Mouse (Mus musculus) bone marrow, adult 2 months (tissue): Measurements from ENCODE around the gene Gm17324.

ENCODE experiments used
- CTCF ChIP-seq: fragments of 200-500 bp; IDR thresholded peaks from 2 replicates; pipeline ENCODE4 v1.5.1; 2011; ENCODE audit warnings: low read length, control low read depth; ENCODE audit not compliant: control insufficient read depth, insufficient read depth
- POLR2A ChIP-seq: fragments of 200-500 bp; IDR thresholded peaks from 2 replicates; pipeline ENCODE4 v1.6.1; 2011; ENCODE audit warnings: low read depth, mild to moderate bottlenecking, control low read depth, low read length, borderline replicate concordance; ENCODE audit not compliant: control insufficient read depth

GRCm38 (mm10) chr9:78428185-78428584 lies 20.4 kb downstream of the Gm17324 start:
- TF ChIP-seq CTCF (no peak), POLR2A (no peak)
